Mouse (Mus musculus): ENCODE measurements around the gene Nfatc2ip.

DNA sequence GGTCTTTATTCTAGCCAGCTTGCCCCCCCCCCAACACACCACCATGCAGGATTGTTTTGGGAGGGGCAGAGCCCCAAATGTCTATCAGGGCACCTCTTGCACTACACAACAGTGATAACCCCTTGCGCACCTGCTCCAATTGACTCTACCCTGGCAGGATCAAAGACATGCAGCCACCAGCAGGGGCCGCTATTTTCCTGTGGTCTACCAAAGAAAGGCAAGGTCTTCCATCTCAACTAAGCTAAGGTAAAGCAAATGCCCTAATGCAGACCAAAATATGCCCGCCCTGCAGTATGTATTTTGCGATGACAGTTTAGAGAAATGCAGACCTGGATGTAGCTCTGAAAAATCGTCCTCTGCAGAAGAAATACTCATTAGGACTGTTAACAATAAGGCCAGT, 3.0 kb upstream of the Nfatc2ip start:
- TF ChIP-seq POLR2A (IDR thresholded peaks at IDR 0.05; ENCODE audit: extremely low read depth, insufficient read depth, low read length) (no peak), CTCF (IDR thresholded peaks at IDR 0.05; ENCODE audit: extremely low read depth, insufficient read depth, low read length) (peak; percentile 89)

Data from cortical plate, adult 2 months (tissue).